Mouse (Mus musculus): ENCODE data around the gene Gm15448.
"Not testable (repeated sequence)": the region's sequence is repeated elsewhere in the genome, so short reads cannot be mapped to it uniquely, and the experiment has no call there.

Gm15448 gene

DNA sequence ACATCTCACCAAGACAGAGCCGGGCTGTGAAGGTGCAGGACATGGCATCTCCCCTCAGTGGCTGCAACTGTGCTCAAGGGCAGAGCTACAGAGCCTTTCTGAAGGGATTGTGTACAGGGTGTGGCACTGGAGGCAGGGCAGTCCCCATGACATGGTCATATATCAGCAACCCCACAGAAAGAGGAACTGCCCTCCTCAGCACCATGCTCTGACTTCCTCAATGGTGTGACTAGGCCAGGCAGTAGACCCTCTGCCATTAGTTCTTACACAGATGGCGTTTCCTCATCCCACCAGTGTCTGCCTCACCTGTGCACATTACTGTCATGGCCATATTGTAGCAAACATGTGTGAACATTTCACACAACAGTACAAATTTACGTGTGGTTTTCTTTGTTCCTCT lies at the start of gene Gm15448:
Gene Gm15448 (minus strand): TSS at position 89 of the 400 bp plus-strand sequence.
- DNase-seq = not testable (repeated sequence)

DNA sequence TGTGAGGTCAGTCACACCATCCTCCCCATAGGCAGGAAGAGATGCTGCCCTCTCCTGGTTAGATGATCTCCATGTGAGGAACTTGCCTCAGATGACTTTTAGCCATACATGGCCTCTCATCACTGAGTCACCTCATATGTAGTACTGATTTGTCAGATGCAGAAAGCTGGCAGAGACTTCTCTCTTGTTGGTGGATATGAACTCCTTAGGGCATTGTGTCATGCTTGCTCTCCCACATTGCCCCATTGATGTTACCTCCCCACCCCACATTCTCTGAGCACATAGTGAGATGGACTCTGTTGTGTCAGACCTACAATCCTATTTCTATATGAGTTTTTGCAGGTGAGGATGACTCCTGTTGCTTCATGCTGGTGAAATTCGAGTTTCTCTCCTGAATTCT lies 49.5 kb upstream of the Gm15448 start:
- not testable (repeated sequence) for DNase-seq

DNA sequence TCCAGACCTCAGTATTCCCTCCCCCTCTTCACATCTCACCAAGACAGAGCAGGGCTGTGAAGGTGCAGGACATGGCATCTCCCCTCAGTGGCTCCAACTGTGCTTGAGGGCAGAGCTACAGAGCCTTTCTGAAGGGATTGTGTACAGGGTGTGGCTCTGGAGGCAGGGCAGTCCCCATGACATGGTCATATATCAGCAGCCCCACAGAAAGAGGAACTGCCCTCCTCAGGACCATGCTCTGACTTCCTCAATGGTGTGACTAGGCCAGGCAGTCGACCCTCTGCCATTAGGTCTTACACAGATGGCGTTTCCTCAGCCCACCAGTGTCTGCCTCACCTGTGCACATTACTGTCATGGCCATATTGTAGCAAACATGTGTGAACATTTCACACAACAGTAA lies 19.5 kb upstream of the Gm15448 start, which contains the start of gene Pira2:
Gene Pira2 (minus strand): TSS at position 101 of the 400 bp plus-strand sequence.
- DNase-seq = not testable (repeated sequence)

DNA sequence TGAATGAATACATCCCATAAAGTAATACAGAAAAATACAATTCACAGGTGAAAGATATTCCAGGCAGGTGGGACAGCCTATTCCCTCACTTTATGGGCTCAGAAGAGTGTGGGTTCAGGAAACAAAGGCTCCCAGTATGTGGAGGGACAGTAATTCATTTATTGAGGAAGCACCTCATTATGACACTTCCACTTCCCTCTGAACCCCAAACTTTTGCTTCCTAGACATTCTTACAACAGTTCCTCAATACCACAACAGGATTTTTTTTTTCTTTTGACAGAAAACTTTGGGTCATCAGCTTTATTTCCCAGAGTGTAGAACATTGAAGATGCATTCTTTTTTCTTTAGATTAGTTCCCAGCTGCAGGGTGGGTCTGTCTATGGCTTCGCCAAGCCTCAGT lies 12.4 kb upstream of the Gm15448 start:
- DNase-seq = not testable (repeated sequence)

DNA sequence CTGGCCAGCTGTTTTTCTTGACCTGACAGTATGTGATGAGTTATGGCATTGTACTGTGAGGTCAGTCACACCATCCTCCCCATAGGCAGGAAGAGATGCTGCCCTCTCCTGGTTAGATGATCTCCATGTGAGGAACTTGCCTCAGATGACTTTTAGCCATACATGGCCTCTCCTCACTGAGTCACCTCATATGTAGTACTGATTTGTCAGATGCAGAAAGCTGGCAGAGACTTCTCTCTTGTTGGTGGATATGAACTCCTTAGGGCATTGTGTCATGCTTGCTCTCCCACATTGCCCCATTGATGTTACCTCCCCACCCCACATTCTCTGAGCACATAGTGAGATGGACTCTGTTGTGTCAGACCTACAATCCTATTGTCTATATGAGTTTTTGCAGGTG lies 5.1 kb upstream of the Gm15448 start:
- not testable (repeated sequence) for DNase-seq

DNA sequence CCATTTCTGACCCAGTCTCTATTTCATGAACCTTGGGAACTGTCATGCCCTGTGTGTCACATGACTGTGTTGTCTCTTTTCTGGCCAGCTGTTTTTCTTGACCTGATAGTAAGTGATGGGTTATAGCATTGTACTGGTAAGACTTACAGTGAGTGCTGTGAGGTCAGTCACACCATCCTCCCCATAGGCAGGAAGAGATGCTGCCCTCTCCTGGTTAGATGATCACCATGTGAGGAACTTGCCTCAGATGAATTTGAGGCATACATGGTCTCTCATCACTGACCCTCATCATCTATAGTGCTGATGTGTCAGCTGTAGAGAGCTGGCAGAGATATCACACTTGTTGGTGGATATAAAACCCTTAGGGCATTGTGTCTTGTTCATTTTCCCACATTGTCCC lies 13.6 kb downstream of the Gm15448 start:
- not testable (repeated sequence) for DNase-seq

DNA sequence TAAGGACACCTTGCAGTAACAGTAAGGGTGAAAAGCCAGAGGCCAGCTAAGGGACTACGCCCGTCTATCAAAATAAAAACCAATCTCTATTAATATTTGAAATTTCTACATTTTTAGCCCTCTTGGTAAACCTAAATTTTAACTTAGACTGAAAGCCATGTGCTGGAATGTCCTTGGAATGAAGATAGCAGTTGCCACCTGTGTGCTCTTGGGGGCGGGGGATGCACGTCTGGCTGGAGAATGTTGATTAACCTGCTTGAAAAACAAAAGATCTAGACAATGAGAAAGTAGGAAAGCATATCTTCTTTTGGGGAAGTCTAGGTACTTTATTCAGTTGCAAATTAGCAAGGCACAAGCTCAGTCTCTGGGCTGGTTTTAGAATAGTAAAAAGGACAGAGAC lies 22.6 kb downstream of the Gm15448 start:
- DNase-seq = not testable (repeated sequence)

DNA sequence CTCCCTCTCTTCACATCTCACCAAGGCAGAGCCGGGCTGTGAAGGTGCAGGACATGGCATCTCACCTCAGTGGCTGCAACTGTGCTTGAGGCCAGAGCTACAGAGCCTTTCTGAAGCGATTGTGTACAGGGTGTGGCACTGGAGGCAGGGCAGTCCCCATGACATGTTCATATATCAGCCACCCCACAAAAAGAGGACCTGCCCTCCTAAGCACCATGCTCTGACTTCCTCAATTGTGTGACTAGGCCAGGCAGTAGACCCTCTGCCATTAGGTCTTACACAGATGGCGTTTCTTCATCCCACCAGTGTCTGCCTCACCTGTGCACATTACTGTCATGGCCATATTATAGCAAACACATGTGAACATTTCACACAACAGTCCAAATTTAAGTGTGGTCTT lies 25.5 kb downstream of the Gm15448 start:
- DNase-seq = not testable (repeated sequence)

DNA sequence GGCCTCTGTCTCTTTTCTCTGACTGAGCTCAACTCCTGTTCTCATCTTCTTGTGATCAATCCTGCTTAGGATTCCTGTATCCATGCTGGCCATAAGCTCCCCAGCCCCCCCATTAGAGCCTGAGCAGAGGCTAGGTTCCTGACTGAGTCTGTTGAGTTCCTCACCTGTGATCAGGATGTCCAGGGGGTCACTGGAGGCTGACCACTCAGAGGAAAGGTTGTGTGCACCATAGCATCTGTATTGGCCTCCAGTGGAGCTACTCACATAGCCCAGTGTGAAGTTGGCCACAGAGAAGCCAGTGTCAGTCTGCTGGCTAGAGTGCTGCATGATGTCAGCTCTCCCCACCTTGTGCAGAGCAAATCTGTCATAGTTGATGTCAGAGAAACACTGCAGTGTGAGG lies 29.2 kb downstream of the Gm15448 start:
- not testable (repeated sequence) for DNase-seq

All from cerebellum, adult 8-10 months (tissue).